Comparison of ENCODE assay signal across 12 mouse cellular contexts in the genomic region with DNA sequence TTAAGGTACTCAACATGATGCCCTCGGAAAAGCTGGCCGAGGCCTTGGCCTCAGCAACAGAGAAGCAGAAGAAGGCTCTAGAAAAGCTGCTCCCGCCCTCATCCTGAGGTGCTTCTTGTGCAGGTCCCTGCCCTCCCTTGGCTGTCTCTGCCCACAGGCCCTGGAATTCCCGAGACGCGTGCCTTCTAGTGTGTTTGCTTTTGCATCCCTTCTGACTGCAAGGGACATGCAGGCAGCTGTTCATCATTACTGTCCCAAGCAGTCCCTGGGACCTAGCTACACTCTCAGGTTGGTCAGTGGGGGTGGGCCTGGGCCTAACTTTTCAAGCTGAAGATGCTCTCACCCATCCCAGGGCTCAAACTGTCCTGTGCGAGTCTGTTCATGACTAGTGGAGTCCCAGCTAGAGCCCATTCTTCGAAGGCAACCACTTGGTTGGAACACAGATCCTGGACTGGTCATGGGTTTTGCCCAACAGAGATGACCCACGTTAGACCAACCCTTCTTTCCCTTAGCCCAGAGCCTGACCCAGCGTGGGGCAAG. TPM values are rescaled to one million over a fixed set of nuclear protein-coding genes. Genes with fewer than 3 reads are reported as not detected.
DNase-seq lines count a peak whose midpoint lies in the region; ATAC-seq lines count a peak whose summit lies in the region.
"Had no signal": no experiment of that assay in that cellular context is flagged by ENCODE, and none has a peak within 500 bp of the region (broad histone marks: within the 10 kb centered on the region; RNA-seq: fewer than 3 reads in every experiment).

No protein-coding gene starts in this region.

- H3K27me3 ChIP-seq in heart, embryonic 16.5 days (ENCODE audit: control insufficient read depth, insufficient read depth, low read length), result no peaks in the 10 kb centered on the region
- H3K27me3 ChIP-seq in midbrain, embryonic 10.5 days (ENCODE audit: low read depth, poor library complexity, severe bottlenecking), result no peaks in the 10 kb centered on the region
- H3K27me3 ChIP-seq in midbrain, embryonic 11.5 days (ENCODE audit: control insufficient read depth, insufficient read depth, low read length), result no peaks in the 10 kb centered on the region
- H3K27me3 ChIP-seq in hindbrain, embryonic 15.5 days, result no peaks in the 10 kb centered on the region
- no peaks in the 10 kb centered on the region for H3K27me3 ChIP-seq in stomach, embryonic 15.5 days (replicated peaks)

- no peaks in the 10 kb centered on the region for H3K9me3 ChIP-seq in heart, embryonic 16.5 days (replicated peaks; ENCODE audit: control insufficient read depth, low read length)
- H3K9me3 ChIP-seq in midbrain, embryonic 10.5 days (replicated peaks), result no peaks in the 10 kb centered on the region
- H3K9me3 ChIP-seq in midbrain, embryonic 11.5 days (ENCODE audit: control insufficient read depth, low read length), result no peaks in the 10 kb centered on the region
- no peaks in the 10 kb centered on the region for H3K9me3 ChIP-seq in hindbrain, embryonic 15.5 days
- H3K9me3 ChIP-seq in stomach, embryonic 15.5 days, result no peaks in the 10 kb centered on the region

- H3K4me1 ChIP-seq in heart, embryonic 16.5 days (ENCODE audit: control insufficient read depth, insufficient read depth, low read length), result peaks cover 13% of the 10 kb centered on the region
- H3K4me1 ChIP-seq in midbrain, embryonic 10.5 days, result peaks cover 18% of the 10 kb centered on the region
- H3K4me1 ChIP-seq in midbrain, embryonic 11.5 days (ENCODE audit: control insufficient read depth, insufficient read depth, low read length), result peaks cover 7% of the 10 kb centered on the region
- H3K4me1 ChIP-seq in hindbrain, embryonic 15.5 days (replicated peaks), result peaks cover 22% of the 10 kb centered on the region
- peaks cover 11% of the 10 kb centered on the region for H3K4me1 ChIP-seq in stomach, embryonic 15.5 days

- intact Hi-C loops in heart, postnatal 10 days (cut with DNase I), result no loop called here

- no peak overlapping the region; the same call in 1 of the 2 replicates for H3K27ac ChIP-seq in heart, embryonic 16.5 days (ENCODE audit: low read length)
- H3K27ac ChIP-seq in midbrain, embryonic 10.5 days (replicated peaks), result no peak overlapping the region
- no peak overlapping the region for H3K27ac ChIP-seq in midbrain, embryonic 11.5 days (ENCODE audit: low read depth, low read length)
- H3K27ac ChIP-seq in hindbrain, embryonic 15.5 days (replicated peaks), result no peak overlapping the region; the same call in 1 of the 2 replicates
- H3K27ac ChIP-seq in stomach, embryonic 15.5 days, result no peak overlapping the region

- WGBS in heart, embryonic 16.5 days, result 91% methylated on average over 10 of the region's 10 CpGs
- WGBS in midbrain, embryonic 10.5 days, result 87% methylated on average over 10 of the region's 10 CpGs
- 92% methylated on average over 10 of the region's 10 CpGs for WGBS in midbrain, embryonic 11.5 days
- 92% methylated on average over 10 of the region's 10 CpGs for WGBS in hindbrain, embryonic 15.5 days
- 89% methylated on average over 10 of the region's 10 CpGs for WGBS in stomach, embryonic 15.5 days

- H3K9ac ChIP-seq in heart, embryonic 16.5 days (ENCODE audit: low read length), result peak overlapping the region; percentile 93; the same call in 1 of the 2 replicates
- H3K9ac ChIP-seq in midbrain, embryonic 11.5 days (ENCODE audit: low read length), result no peak overlapping the region
- H3K9ac ChIP-seq in hindbrain, embryonic 15.5 days, result no peak overlapping the region
- H3K9ac ChIP-seq in stomach, embryonic 15.5 days, result no peak overlapping the region

- peaks cover 27% of the 10 kb centered on the region for H3K36me3 ChIP-seq in heart, embryonic 16.5 days (ENCODE audit: control insufficient read depth, insufficient read depth)
- peaks cover 82% of the 10 kb centered on the region for H3K36me3 ChIP-seq in midbrain, embryonic 10.5 days
- peaks cover 5% of the 10 kb centered on the region; the same call in 1 of the 2 replicates for H3K36me3 ChIP-seq in midbrain, embryonic 11.5 days (ENCODE audit: control insufficient read depth, insufficient read depth, low read length)
- peaks cover 62% of the 10 kb centered on the region for H3K36me3 ChIP-seq in hindbrain, embryonic 15.5 days
- peaks cover 52% of the 10 kb centered on the region for H3K36me3 ChIP-seq in stomach, embryonic 15.5 days

- H3K4me3 ChIP-seq in heart, embryonic 16.5 days (ENCODE audit: low read length), result no peak overlapping the region
- peak overlapping the region; percentile 63; the same call in 1 of the 2 replicates for H3K4me3 ChIP-seq in midbrain, embryonic 10.5 days
- no peak overlapping the region for H3K4me3 ChIP-seq in midbrain, embryonic 11.5 days (ENCODE audit: low read depth, low read length)
- peak overlapping the region; percentile 92 for H3K4me3 ChIP-seq in hindbrain, embryonic 15.5 days
- H3K4me3 ChIP-seq in stomach, embryonic 15.5 days (replicated peaks), result 0 out of 2 replicates have a peak overlapping the region, but pooled peaks have one; percentile 61

- H3K4me2 ChIP-seq in heart, embryonic 16.5 days (ENCODE audit: low read depth, low read length), result no peak overlapping the region
- no peak overlapping the region for H3K4me2 ChIP-seq in midbrain, embryonic 11.5 days
- H3K4me2 ChIP-seq in hindbrain, embryonic 15.5 days, result peak overlapping the region; percentile 96
- peak overlapping the region; percentile 73 for H3K4me2 ChIP-seq in stomach, embryonic 15.5 days

- DNase-seq in heart, postnatal 10 days, result no peak
- DNase-seq in midbrain, embryonic 10.5 days (ENCODE audit: low spot score), result no peak
- no peak for DNase-seq in midbrain, embryonic 11.5 days (ENCODE audit: low spot score, missing footprints)
- DNase-seq in spleen, postnatal 10 days (ENCODE audit: low spot score in 2 of 2), result no peak
- DNase-seq in adrenal gland, adult 18-20 months (ENCODE audit: low spot score in 2 of 2), result no peak
- DNase-seq: adrenal gland, postnatal 25 days; right cerebral cortex, postnatal 25 days; thymus, postnatal 4 days had no signal

- ATAC-seq in heart, embryonic 16.5 days (replicated peaks; ENCODE audit: extremely low read depth, insufficient read depth, low FRiP score), result no peak
- no peak for ATAC-seq in midbrain, embryonic 11.5 days (ENCODE audit: low FRiP score)
- no peak for ATAC-seq in hindbrain, embryonic 15.5 days (ENCODE audit: low FRiP score, low read depth)
- no peak for ATAC-seq in stomach, embryonic 15.5 days (ENCODE audit: insufficient read depth, low FRiP score, low read depth)

RNA-seq across cellular contexts. Expression of a gene that starts 1.8 kb away (rescaled TPM):
- polyA plus RNA-seq in heart, embryonic 16.5 days (2015; fragmentation: Nextera tagmentation; extraction: Ambion mirVana), result 119 and 125 TPM in 2 replicates
- total RNA-seq in heart, postnatal 10 days (2021), result 10 to 100 TPM; 40.5 to 43.9 TPM
- 136 and 141 TPM in 2 replicates for polyA plus RNA-seq in midbrain, embryonic 10.5 days (2016; fragmentation: Nextera tagmentation; extraction: Ambion mirVana)
- 120 and 132 TPM in 2 replicates for polyA plus RNA-seq in midbrain, embryonic 11.5 days (2014; fragmentation: Nextera tagmentation; extraction: Ambion mirVana)
- polyA plus RNA-seq in hindbrain, embryonic 15.5 days (2015; fragmentation: Nextera tagmentation; extraction: Ambion mirVana), result 128 and 130 TPM in 2 replicates
- polyA plus RNA-seq in stomach, embryonic 15.5 days (2015; fragmentation: Nextera tagmentation; extraction: Ambion mirVana), result 140 and 143 TPM in 2 replicates
- total RNA-seq in adrenal gland, adult 18-20 months (2021), result 10 to 100 TPM; 46.1 to 62.3 TPM

RNA-seq across cellular contexts. Expression of a gene that starts 23.6 kb away (rescaled TPM):
- 34.8 and 36.6 TPM in 2 replicates for polyA plus RNA-seq in heart, embryonic 16.5 days (2015; fragmentation: Nextera tagmentation; extraction: Ambion mirVana)
- 10 to 100 TPM; 19.7 to 20.8 TPM for total RNA-seq in heart, postnatal 10 days (2021)
- 54.5 and 62.1 TPM in 2 replicates for polyA plus RNA-seq in midbrain, embryonic 10.5 days (2016; fragmentation: Nextera tagmentation; extraction: Ambion mirVana)
- polyA plus RNA-seq in midbrain, embryonic 11.5 days (2014; fragmentation: Nextera tagmentation; extraction: Ambion mirVana), result 39.8 and 42.4 TPM in 2 replicates
- polyA plus RNA-seq in hindbrain, embryonic 15.5 days (2015; fragmentation: Nextera tagmentation; extraction: Ambion mirVana), result 71.4 and 71.9 TPM in 2 replicates
- 48.7 and 53.0 TPM in 2 replicates for polyA plus RNA-seq in stomach, embryonic 15.5 days (2015; fragmentation: Nextera tagmentation; extraction: Ambion mirVana)
- 10 to 100 TPM; 39.3 to 49.8 TPM for total RNA-seq in adrenal gland, adult 18-20 months (2021)

RNA-seq across cellular contexts. Expression of a gene that starts 54.3 kb away (rescaled TPM):
- 128 and 132 TPM in 2 replicates for polyA plus RNA-seq in heart, embryonic 16.5 days (2015; fragmentation: Nextera tagmentation; extraction: Ambion mirVana)
- total RNA-seq in heart, postnatal 10 days (2021), result 100 to 1,000 TPM; 186 to 187 TPM
- 68.5 and 78.2 TPM in 2 replicates for polyA plus RNA-seq in midbrain, embryonic 10.5 days (2016; fragmentation: Nextera tagmentation; extraction: Ambion mirVana)
- 63.8 and 66.9 TPM in 2 replicates for polyA plus RNA-seq in midbrain, embryonic 11.5 days (2014; fragmentation: Nextera tagmentation; extraction: Ambion mirVana)
- 118 and 126 TPM in 2 replicates for polyA plus RNA-seq in hindbrain, embryonic 15.5 days (2015; fragmentation: Nextera tagmentation; extraction: Ambion mirVana)
- 75.7 and 78.5 TPM in 2 replicates for polyA plus RNA-seq in stomach, embryonic 15.5 days (2015; fragmentation: Nextera tagmentation; extraction: Ambion mirVana)
- 10 to 100 TPM; 83.7 to 86.4 TPM for total RNA-seq in adrenal gland, adult 18-20 months (2021)

RNA-seq across cellular contexts. Expression of a gene that starts 57.3 kb away (rescaled TPM):
- polyA plus RNA-seq in heart, embryonic 16.5 days (2015; fragmentation: Nextera tagmentation; extraction: Ambion mirVana), result not detected in 2 replicates
- not detected for total RNA-seq in heart, postnatal 10 days (2021)
- polyA plus RNA-seq in midbrain, embryonic 10.5 days (2016; fragmentation: Nextera tagmentation; extraction: Ambion mirVana), result not detected in 2 replicates
- not detected in 2 replicates for polyA plus RNA-seq in midbrain, embryonic 11.5 days (2014; fragmentation: Nextera tagmentation; extraction: Ambion mirVana)
- not detected in 2 replicates for polyA plus RNA-seq in hindbrain, embryonic 15.5 days (2015; fragmentation: Nextera tagmentation; extraction: Ambion mirVana)
- not detected in 2 replicates for polyA plus RNA-seq in stomach, embryonic 15.5 days (2015; fragmentation: Nextera tagmentation; extraction: Ambion mirVana)
- total RNA-seq in adrenal gland, adult 18-20 months (2021), result not detected
- total RNA-seq: adrenal gland, postnatal 25 days had no signal
- polyA plus RNA-seq: macrophage had no signal

Comparison
In these comparisons a context has a peak if more than half of its experiments do, and no peak if none do; other contexts are left out.
1. H3K4me3 ChIP-seq: peak in midbrain, embryonic 10.5 days (single experiment), hindbrain, embryonic 15.5 days (single experiment) and stomach, embryonic 15.5 days (single experiment); none in heart, embryonic 16.5 days (single experiment) and midbrain, embryonic 11.5 days (single experiment).
2. H3K4me2 ChIP-seq: peak in hindbrain, embryonic 15.5 days (single experiment) and stomach, embryonic 15.5 days (single experiment); none in heart, embryonic 16.5 days (single experiment) and midbrain, embryonic 11.5 days (single experiment).